Comparison of ENCODE assay signal across 29 mouse cellular contexts in genomic region chr16:74065958-74066357, GRCm38 (mm10).
A peak's percentile ranks its signal among the peaks of the same experiment; 100 is the strongest.
DNase-seq lines count a peak whose midpoint lies in the region; ATAC-seq and TF ChIP-seq lines count a peak whose summit lies in the region.
"Had no signal": no experiment of that assay in that cellular context is flagged by ENCODE, and none has a peak within 500 bp of the region (broad histone marks: within the 10 kb centered on the region; RNA-seq: fewer than 3 reads in every experiment).

No protein-coding gene starts in this region.

- H3K4me1 ChIP-seq in forebrain, embryonic 11.5 days (replicated peaks; ENCODE audit: control insufficient read depth, insufficient read depth, low read length) = no peaks in the 10 kb centered on the region
- no peaks in the 10 kb centered on the region for H3K4me1 ChIP-seq in forebrain, postnatal 0 days (ENCODE audit: insufficient read depth)
- H3K4me1 ChIP-seq in hindbrain, embryonic 16.5 days (ENCODE audit: control insufficient read depth, insufficient read depth, low read depth, low read length) = no peaks in the 10 kb centered on the region
- H3K4me1 ChIP-seq in hindbrain, postnatal 0 days (ENCODE audit: insufficient read depth, low read length) = peaks cover 4% of the 10 kb centered on the region; the same call in 1 of the 2 replicates
- 0 out of 2 replicates have a peak, but pooled peaks cover 2% of the 10 kb centered on the region for H3K4me1 ChIP-seq in midbrain, embryonic 16.5 days (ENCODE audit: control insufficient read depth, insufficient read depth, low read length)
- H3K4me1 ChIP-seq in midbrain, embryonic 14.5 days (ENCODE audit: control insufficient read depth, insufficient read depth, low read length) = 0 out of 2 replicates have a peak, but pooled peaks cover 5% of the 10 kb centered on the region
- H3K4me1 ChIP-seq: embryonic facial prominence, embryonic 12.5 days; heart, embryonic 12.5 days; heart, embryonic 15.5 days; hindbrain, embryonic 10.5 days had no signal

- DNase-seq in embryo, embryonic 10.5 days (ENCODE audit: low spot score) = peak; percentile 8
- DNase-seq in embryo, embryonic 9.5 days (ENCODE audit: extremely low spot score) = no peak
- no peak for DNase-seq in forebrain, embryonic 11.5 days (ENCODE audit: low spot score)
- DNase-seq in forebrain, postnatal 0 days = no peak
- DNase-seq in hindbrain, postnatal 0 days (ENCODE audit: low spot score) = no peak
- DNase-seq in midbrain, embryonic 14.5 days = no peak
- DNase-seq: adrenal gland, postnatal 10 days; adrenal gland, postnatal 36 days; B cell, adult 2 months; cerebellum, adult 18-20 months; cerebellum, adult 9-10 months; cerebellum, postnatal 25 days; gastrocnemius, postnatal 25 days; heart, adult 18-20 months; heart, postnatal 10 days; heart, postnatal 36 days; kidney, adult 2 months had no signal

- H3K4me3 ChIP-seq in forebrain, embryonic 11.5 days (ENCODE audit: low read depth, low read length) = no peak overlapping the region
- no peak overlapping the region for H3K4me3 ChIP-seq in forebrain, postnatal 0 days (ENCODE audit: low read depth, low read length)
- H3K4me3 ChIP-seq in hindbrain, embryonic 16.5 days (ENCODE audit: low read length) = no peak overlapping the region
- no peak overlapping the region for H3K4me3 ChIP-seq in hindbrain, postnatal 0 days (ENCODE audit: low read length)
- H3K4me3 ChIP-seq in midbrain, embryonic 16.5 days (ENCODE audit: low read depth, low read length) = no peak overlapping the region
- H3K4me3 ChIP-seq in midbrain, embryonic 14.5 days (replicated peaks; ENCODE audit: low read depth, low read length) = no peak overlapping the region
- H3K4me3 ChIP-seq: embryonic facial prominence, embryonic 12.5 days; erythroblast, embryonic 14.5 days; heart, embryonic 12.5 days; heart, embryonic 15.5 days; hindbrain, embryonic 10.5 days; hindbrain, embryonic 13.5 days had no signal

- H3K27ac ChIP-seq in forebrain, embryonic 11.5 days (ENCODE audit: low read depth, low read length) = no peak overlapping the region
- H3K27ac ChIP-seq in forebrain, postnatal 0 days (ENCODE audit: low read depth, low read length) = no peak overlapping the region
- H3K27ac ChIP-seq in hindbrain, embryonic 16.5 days (ENCODE audit: low read depth, low read length) = no peak overlapping the region
- no peak overlapping the region for H3K27ac ChIP-seq in hindbrain, postnatal 0 days
- no peak overlapping the region for H3K27ac ChIP-seq in midbrain, embryonic 16.5 days (ENCODE audit: low read length)
- H3K27ac ChIP-seq in midbrain, embryonic 14.5 days (replicated peaks; ENCODE audit: low read depth, low read length) = no peak overlapping the region
- H3K27ac ChIP-seq: embryonic facial prominence, embryonic 12.5 days; heart, embryonic 15.5 days; hindbrain, embryonic 10.5 days; hindbrain, embryonic 13.5 days had no signal

- H3K4me2 ChIP-seq in forebrain, embryonic 11.5 days (ENCODE audit: low read depth, low read length, severe bottlenecking) = no peak overlapping the region
- H3K4me2 ChIP-seq in forebrain, postnatal 0 days (ENCODE audit: low read depth) = no peak overlapping the region
- no peak overlapping the region for H3K4me2 ChIP-seq in hindbrain, embryonic 16.5 days (ENCODE audit: low read length)
- H3K4me2 ChIP-seq in hindbrain, postnatal 0 days (ENCODE audit: low read depth, low read length) = no peak overlapping the region
- H3K4me2 ChIP-seq in midbrain, embryonic 16.5 days (ENCODE audit: low read length) = no peak overlapping the region
- H3K4me2 ChIP-seq in midbrain, embryonic 14.5 days (ENCODE audit: low read length) = no peak overlapping the region
- H3K4me2 ChIP-seq: embryonic facial prominence, embryonic 12.5 days; heart, embryonic 12.5 days; heart, embryonic 15.5 days; hindbrain, embryonic 13.5 days had no signal

- no peaks in the 10 kb centered on the region for H3K9me3 ChIP-seq in forebrain, embryonic 11.5 days (ENCODE audit: control insufficient read depth, low read length)
- H3K9me3 ChIP-seq in forebrain, postnatal 0 days (ENCODE audit: low read length) = no peaks in the 10 kb centered on the region
- no peaks in the 10 kb centered on the region for H3K9me3 ChIP-seq in hindbrain, embryonic 16.5 days (ENCODE audit: control insufficient read depth, low read length)
- H3K9me3 ChIP-seq in hindbrain, postnatal 0 days (ENCODE audit: low read length) = no peaks in the 10 kb centered on the region
- no peaks in the 10 kb centered on the region for H3K9me3 ChIP-seq in midbrain, embryonic 16.5 days (replicated peaks; ENCODE audit: control insufficient read depth, low read length, poor library complexity, severe bottlenecking)
- H3K9me3 ChIP-seq in midbrain, embryonic 14.5 days (ENCODE audit: control insufficient read depth, low read length) = no peaks in the 10 kb centered on the region
- H3K9me3 ChIP-seq: embryonic facial prominence, embryonic 12.5 days; G1E; heart, embryonic 12.5 days; heart, embryonic 15.5 days; hindbrain, embryonic 10.5 days; hindbrain, embryonic 13.5 days had no signal

- ATAC-seq in forebrain, embryonic 11.5 days (replicated peaks; ENCODE audit: low FRiP score) = 0 out of 2 replicates have a peak, but pooled peaks have one; percentile 27
- no peak for ATAC-seq in forebrain, postnatal 0 days
- ATAC-seq in hindbrain, embryonic 16.5 days = peak; percentile 64; the same call in 1 of the 2 replicates
- no peak for ATAC-seq in hindbrain, postnatal 0 days
- ATAC-seq in midbrain, embryonic 16.5 days = peak; percentile 25; the same call in 1 of the 2 replicates
- no peak for ATAC-seq in midbrain, embryonic 14.5 days (ENCODE audit: low FRiP score, low TSS enrichment)
- ATAC-seq: intestine, postnatal 0 days; Patski had no signal

- WGBS in forebrain, embryonic 11.5 days = 80% methylated on average over 2 of the region's 2 CpGs
- WGBS in forebrain, postnatal 0 days = 67% methylated on average over 2 of the region's 2 CpGs
- 58% methylated on average over 2 of the region's 2 CpGs for WGBS in hindbrain, embryonic 16.5 days
- 43% methylated on average over 2 of the region's 2 CpGs for WGBS in hindbrain, postnatal 0 days
- 53% methylated on average over 2 of the region's 2 CpGs for WGBS in midbrain, embryonic 16.5 days
- WGBS in midbrain, embryonic 14.5 days = 73% methylated on average over 2 of the region's 2 CpGs

- H3K36me3 ChIP-seq in forebrain, embryonic 11.5 days (ENCODE audit: control insufficient read depth, insufficient read depth, low read length) = no peaks in the 10 kb centered on the region
- no peaks in the 10 kb centered on the region for H3K36me3 ChIP-seq in forebrain, postnatal 0 days (ENCODE audit: insufficient read depth)
- no peaks in the 10 kb centered on the region for H3K36me3 ChIP-seq in hindbrain, embryonic 16.5 days (ENCODE audit: control insufficient read depth, insufficient read depth, low read length)
- H3K36me3 ChIP-seq in hindbrain, postnatal 0 days (ENCODE audit: insufficient read depth, low read length) = no peaks in the 10 kb centered on the region
- no peaks in the 10 kb centered on the region for H3K36me3 ChIP-seq in midbrain, embryonic 16.5 days (ENCODE audit: control insufficient read depth, insufficient read depth, low read length)
- H3K36me3 ChIP-seq in midbrain, embryonic 14.5 days (ENCODE audit: control insufficient read depth, insufficient read depth, low read length) = no peaks in the 10 kb centered on the region
- H3K36me3 ChIP-seq: embryonic facial prominence, embryonic 12.5 days; G1E; heart, embryonic 12.5 days; heart, embryonic 15.5 days; hindbrain, embryonic 10.5 days; hindbrain, embryonic 13.5 days had no signal

- H3K9ac ChIP-seq in forebrain, embryonic 11.5 days (ENCODE audit: low read length) = no peak overlapping the region
- H3K9ac ChIP-seq in forebrain, postnatal 0 days = no peak overlapping the region
- no peak overlapping the region for H3K9ac ChIP-seq in hindbrain, embryonic 16.5 days (ENCODE audit: low read depth, low read length)
- H3K9ac ChIP-seq in hindbrain, postnatal 0 days (replicated peaks; ENCODE audit: low read length) = no peak overlapping the region
- no peak overlapping the region for H3K9ac ChIP-seq in midbrain, embryonic 16.5 days (ENCODE audit: low read depth, low read length)
- no peak overlapping the region for H3K9ac ChIP-seq in midbrain, embryonic 14.5 days (replicated peaks; ENCODE audit: low read length)
- H3K9ac ChIP-seq: embryonic facial prominence, embryonic 12.5 days; heart, embryonic 12.5 days; heart, embryonic 15.5 days; hindbrain, embryonic 13.5 days had no signal

- H3K27me3 ChIP-seq in forebrain, embryonic 11.5 days (ENCODE audit: control insufficient read depth, insufficient read depth, low read length) = no peaks in the 10 kb centered on the region
- no peaks in the 10 kb centered on the region for H3K27me3 ChIP-seq in forebrain, postnatal 0 days (ENCODE audit: insufficient read depth, low read length)
- H3K27me3 ChIP-seq in hindbrain, embryonic 16.5 days (replicated peaks; ENCODE audit: control insufficient read depth, insufficient read depth, low read length) = no peaks in the 10 kb centered on the region
- H3K27me3 ChIP-seq in hindbrain, postnatal 0 days (ENCODE audit: insufficient read depth, low read length) = no peaks in the 10 kb centered on the region
- H3K27me3 ChIP-seq in midbrain, embryonic 16.5 days (ENCODE audit: control insufficient read depth, insufficient read depth, low read depth, low read length) = no peaks in the 10 kb centered on the region
- no peaks in the 10 kb centered on the region for H3K27me3 ChIP-seq in midbrain, embryonic 14.5 days (ENCODE audit: control insufficient read depth, insufficient read depth, low read length)
- H3K27me3 ChIP-seq: CH12.LX; embryonic facial prominence, embryonic 12.5 days; heart, embryonic 12.5 days; heart, embryonic 15.5 days; hindbrain, embryonic 13.5 days; Patski had no signal

- no peak for TF ChIP-seq CTCF in forebrain, postnatal 0 days (IDR thresholded peaks at IDR 0.05; ENCODE audit: low read depth)
- no peak for TF ChIP-seq CTCF in hindbrain, postnatal 0 days (IDR thresholded peaks at IDR 0.05; ENCODE audit: low read depth)

Comparison
In these comparisons a context has a peak if more than half of its experiments do, and no peak if none do; other contexts are left out.
1. ATAC-seq: peak in forebrain, embryonic 11.5 days (single experiment), hindbrain, embryonic 16.5 days (single experiment) and midbrain, embryonic 16.5 days (single experiment); none in forebrain, postnatal 0 days (single experiment), hindbrain, postnatal 0 days (single experiment) and midbrain, embryonic 14.5 days (single experiment).